Mouse (Mus musculus) lung, postnatal 0 days (tissue): Measurements from ENCODE around the gene Ift43. TPM values are rescaled to one million over a fixed set of nuclear protein-coding genes. Genes with fewer than 3 reads are reported as not detected.

Source experiments
- ATAC-seq: fragments of 200-750 bp; cut with Nextera tagmentation; 2 replicates; pipeline ENCODE4 v1.8.0; 2017; ENCODE audit warnings: moderate library complexity
- DNase-seq: peaks from one replicate; pipeline ENCODE4 v3.0.0-alpha.2; 2016; ENCODE audit warnings: low spot score
- H3K27ac ChIP-seq: fragments of 300-500 bp; sonication (generic); 2 replicates; pipeline ENCODE4 v1.5.1; 2014; ENCODE audit warnings: antibody characterized with exemption, mild to moderate bottlenecking, low read length, mixed read lengths
- H3K27me3 ChIP-seq: fragments of 300-500 bp; sonication (generic); replicated peaks from 2 replicates; pipeline ENCODE4 v1.6.1; 2014; ENCODE audit warnings: low read length, mixed read lengths; ENCODE audit not compliant: insufficient read depth
- H3K36me3 ChIP-seq: fragments of 300-500 bp; sonication (generic); 2 replicates; pipeline ENCODE4 v1.6.1; 2014; ENCODE audit warnings: low read length, mixed read lengths; ENCODE audit not compliant: insufficient read depth
- H3K4me1 ChIP-seq: fragments of 300-500 bp; sonication (generic); 2 replicates; pipeline ENCODE4 v1.6.1; 2014; ENCODE audit warnings: antibody characterized with exemption, low read depth, low read length, mixed read lengths; ENCODE audit not compliant: insufficient read depth
- H3K4me2 ChIP-seq: fragments of 300-500 bp; sonication (generic); replicated peaks from 2 replicates; pipeline ENCODE4 v1.6.1; 2014; ENCODE audit warnings: low read depth, mild to moderate bottlenecking, low read length, moderate library complexity, mixed read lengths
- H3K4me3 ChIP-seq: fragments of 300-500 bp; sonication (generic); 2 replicates; pipeline ENCODE4 v1.5.1; 2014; ENCODE audit warnings: low read depth, low read length
- H3K9ac ChIP-seq: fragments of 300-500 bp; sonication (generic); replicated peaks from 2 replicates; pipeline ENCODE4 v1.6.1; 2014; ENCODE audit warnings: low read depth, mild to moderate bottlenecking
- H3K9me3 ChIP-seq: fragments of 300-500 bp; sonication (generic); 2 replicates; pipeline ENCODE4 v1.6.1; 2016; ENCODE audit warnings: low read length, mixed read lengths
- CTCF ChIP-seq: IDR thresholded peaks from 2 replicates; pipeline ENCODE4 v1.5.1; 2016; ENCODE audit warnings: antibody characterized with exemption, mild to moderate bottlenecking
- EP300 ChIP-seq: IDR thresholded peaks from 2 replicates; pipeline ENCODE4 v1.6.1; 2016; ENCODE audit warnings: antibody characterized with exemption, mild to moderate bottlenecking, control low read depth
- WGBS: fragments of 180-500 bp; shearing (Covaris S2); extraction: QIAGEN DNeasy Blood & Tissue Kit; methylation state at CpG from one replicate; pipeline ENCODE4 v1.1.7; 2014; 5-methylcytosine and 5-hydroxymethylcytosine counted together
- polyA plus RNA-seq: library from polyadenylated mRNA; unstranded; fragments of >200 nt; fragmentation: Nextera tagmentation; extraction: Ambion mirVana; gene quantifications from 2 replicates; pipeline ENCODE4 v1.2.1, GENCODE M21; 2015

Gene Ift43
- polyA plus RNA-seq, 1 experiment from 2014 or later: 127 TPM

- no peak for DNase-seq
These were observed 24.8 kb upstream of the Ift43 start for GRCm38 (mm10) chr12:86057516-86057915.

GRCm38 (mm10) chr12:86059341-86059740 is 23.0 kb upstream of the Ift43 start:
- DNase-seq: no peak
- no peak for TF ChIP-seq CTCF
- no peak for TF ChIP-seq EP300

More at GRCm38 (mm10) chr12:86057516-86057915, 24.8 kb upstream of the Ift43 start:
- Histone ChIP-seq H3K36me3 (no peaks in the 10 kb centered on the region), H3K9ac (no peak overlapping the region), H3K4me2 (no peak overlapping the region), H3K4me1 (no peaks in the 10 kb centered on the region), H3K27ac (no peak overlapping the region), H3K4me3 (no peak overlapping the region), H3K9me3 (no peaks in the 10 kb centered on the region), H3K27me3 (no peaks in the 10 kb centered on the region)
- ATAC-seq: no peak
- 87% methylated on average over 8 of the region's 8 CpGs for WGBS
- TF ChIP-seq CTCF: no peak
- no peak for TF ChIP-seq EP300

DNA sequence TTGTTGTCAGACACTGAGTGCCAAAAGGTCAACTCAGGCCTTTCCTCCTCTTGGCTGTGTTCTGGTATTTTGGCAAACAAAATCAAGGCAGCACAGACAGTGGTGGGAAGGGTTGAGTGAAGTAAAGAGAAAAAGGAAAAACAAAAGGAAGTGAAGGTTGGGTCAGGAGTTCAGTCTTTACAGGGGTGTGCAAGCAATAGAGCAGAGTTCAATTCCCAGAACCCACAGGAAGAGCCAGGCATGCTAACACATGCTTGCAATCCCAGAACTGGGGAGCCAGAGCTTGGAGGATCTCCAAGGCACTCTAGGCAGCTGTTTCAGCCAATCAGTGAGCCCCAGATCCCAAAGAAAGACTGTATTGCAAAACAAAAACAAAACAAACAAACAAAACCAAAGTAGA is 17.5 kb upstream of the Ift43 start:
- ATAC-seq (no peak), DNase-seq (no peak)
- Histone ChIP-seq H3K4me2 (no peak overlapping the region), H3K4me3 (no peak overlapping the region), H3K27ac (no peak overlapping the region), H3K4me1 (no peaks in the 10 kb centered on the region), H3K9me3 (no peaks in the 10 kb centered on the region), H3K27me3 (no peaks in the 10 kb centered on the region), H3K9ac (no peak overlapping the region), H3K36me3 (no peaks in the 10 kb centered on the region)
- TF ChIP-seq EP300: no peak
- no peak for TF ChIP-seq CTCF

More at GRCm38 (mm10) chr12:86059341-86059740, 23.0 kb upstream of the Ift43 start:
- WGBS: 37% methylated on average over 6 of the region's 6 CpGs
- no peaks in the 10 kb centered on the region for H3K36me3 ChIP-seq
- no peaks in the 10 kb centered on the region for H3K9me3 ChIP-seq
- no peak overlapping the region for H3K4me2 ChIP-seq
- H3K4me1 ChIP-seq: no peaks in the 10 kb centered on the region
- no peak overlapping the region for H3K4me3 ChIP-seq
- ATAC-seq: no peak
- no peaks in the 10 kb centered on the region for H3K27me3 ChIP-seq
- H3K9ac ChIP-seq: no peak overlapping the region
- H3K27ac ChIP-seq: no peak overlapping the region

DNA sequence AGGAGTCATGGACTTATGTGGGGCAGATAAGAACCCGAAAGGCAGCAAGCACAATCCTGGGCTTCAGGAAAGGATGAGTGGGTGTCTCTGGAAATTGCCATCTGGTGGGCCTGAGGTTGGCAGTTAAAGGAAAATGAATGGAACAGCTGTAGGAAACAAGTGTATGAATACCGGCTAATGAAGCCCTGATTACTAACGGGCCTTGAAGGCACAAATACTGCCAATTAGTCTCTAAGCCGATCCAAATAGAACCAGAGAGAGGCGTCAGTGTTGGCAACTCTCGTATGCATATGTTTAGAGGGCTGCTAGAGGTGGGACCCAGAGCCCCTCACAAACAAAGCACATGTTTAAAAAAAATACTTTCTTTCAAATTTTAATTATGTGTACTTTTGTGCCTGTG is 10.9 kb upstream of the Ift43 start:
- TF ChIP-seq CTCF (no peak), EP300 (no peak)
- DNase-seq: no peak

DNA sequence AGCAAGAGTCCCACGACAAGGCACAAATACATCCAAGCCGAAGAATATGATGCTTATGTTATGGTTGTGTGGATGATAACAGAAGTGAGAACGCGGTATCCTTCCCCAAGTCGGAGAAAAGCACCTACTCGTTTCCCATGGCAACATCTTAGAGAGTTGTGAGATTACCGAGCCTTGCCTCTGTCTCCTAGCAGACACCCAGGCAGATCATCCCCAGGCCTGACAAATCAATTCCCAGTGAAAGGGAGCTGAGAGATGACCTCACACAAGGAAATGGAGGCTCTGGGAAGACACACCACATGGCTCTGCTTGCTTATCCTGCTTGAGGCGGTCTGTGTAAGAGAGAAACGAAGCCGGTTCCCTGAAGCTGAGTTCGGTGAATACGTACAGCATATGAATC is 7.7 kb upstream of the Ift43 start:
- no peak overlapping the region for H3K4me2 ChIP-seq
- WGBS: 72% methylated on average over 12 of the region's 12 CpGs
- DNase-seq (no peak), ATAC-seq (no peak)
- no peak overlapping the region for H3K4me3 ChIP-seq
- no peak overlapping the region for H3K9ac ChIP-seq
- H3K4me1 ChIP-seq: peaks cover 11% of the 10 kb centered on the region; the same call in 1 of the 2 replicates
- no peak overlapping the region for H3K27ac ChIP-seq
- H3K9me3 ChIP-seq: no peaks in the 10 kb centered on the region
- no peaks in the 10 kb centered on the region for H3K36me3 ChIP-seq
- TF ChIP-seq CTCF (no peak), EP300 (no peak)
- H3K27me3 ChIP-seq: no peaks in the 10 kb centered on the region

More for the DNA sequence above, 10.9 kb upstream of the Ift43 start:
- no peak for ATAC-seq
- peaks cover 3% of the 10 kb centered on the region; the same call in 1 of the 2 replicates for H3K4me1 ChIP-seq
- no peak overlapping the region for H3K27ac ChIP-seq
- H3K27me3 ChIP-seq: no peaks in the 10 kb centered on the region
- H3K36me3 ChIP-seq: no peaks in the 10 kb centered on the region
- H3K9ac ChIP-seq: no peak overlapping the region
- no peak overlapping the region for H3K4me3 ChIP-seq
- WGBS: 85% methylated on average over 6 of the region's 6 CpGs
- no peaks in the 10 kb centered on the region for H3K9me3 ChIP-seq
- H3K4me2 ChIP-seq: no peak overlapping the region

DNA sequence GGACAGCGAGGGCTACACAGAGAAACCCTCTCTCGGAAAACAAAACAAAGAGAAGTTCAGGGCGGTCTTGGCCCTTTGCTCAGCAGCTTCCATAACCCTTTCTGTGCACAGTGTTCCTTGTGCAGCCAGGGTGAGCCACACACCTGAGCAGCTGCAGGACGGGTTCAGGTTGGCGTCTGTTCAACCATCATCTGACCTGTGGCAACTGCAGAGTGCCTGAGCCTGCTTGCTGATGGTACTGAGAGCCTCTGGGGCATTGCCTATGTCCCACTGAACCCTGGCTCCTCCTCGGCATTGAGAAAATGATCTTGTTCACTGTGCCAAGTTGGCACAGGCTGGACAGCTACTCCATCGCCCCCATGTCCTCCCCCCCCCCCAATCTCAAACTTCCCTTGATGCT is 7.0 kb upstream of the Ift43 start:
- H3K4me1 ChIP-seq: peaks cover 11% of the 10 kb centered on the region; the same call in 1 of the 2 replicates
- H3K36me3 ChIP-seq: no peaks in the 10 kb centered on the region
- WGBS: 77% methylated on average over 7 of the region's 7 CpGs
- no peaks in the 10 kb centered on the region for H3K27me3 ChIP-seq
- H3K4me3 ChIP-seq: no peak overlapping the region
- H3K27ac ChIP-seq: no peak overlapping the region
- DNase-seq (no peak), ATAC-seq (no peak)
- H3K4me2 ChIP-seq: no peak overlapping the region
- H3K9ac ChIP-seq: no peak overlapping the region
- no peaks in the 10 kb centered on the region for H3K9me3 ChIP-seq
- TF ChIP-seq CTCF (no peak), EP300 (no peak)
